Mouse (Mus musculus) hindbrain, embryonic 11.5 days (tissue): ENCODE measurements around the gene Dnajc6. TPM values are rescaled to one million over a fixed set of nuclear protein-coding genes. Genes with fewer than 3 reads are reported as not detected.

Source experiments
- ATAC-seq: fragments of 200-750 bp; cut with Nextera tagmentation; 2 replicates; pipeline ENCODE4 v1.8.0; 2017; ENCODE audit warnings: mild to moderate bottlenecking, moderate TSS enrichment, moderate library complexity; ENCODE audit not compliant: low FRiP score
- DNase-seq: peaks from one replicate; pipeline ENCODE4 v3.0.0-alpha.2; 2015; ENCODE audit warnings: low spot score
- H3K27ac ChIP-seq: fragments of 300-500 bp; sonication (generic); 2 replicates; pipeline ENCODE4 v1.5.1; 2014; ENCODE audit warnings: mild to moderate bottlenecking, low read depth, low read length
- H3K27me3 ChIP-seq: fragments of 300-500 bp; sonication (generic); 2 replicates; pipeline ENCODE4 v1.6.1; 2014; ENCODE audit warnings: mild to moderate bottlenecking, low read length, moderate library complexity, mixed read lengths; ENCODE audit not compliant: control insufficient read depth, insufficient read depth
- H3K36me3 ChIP-seq: fragments of 300-500 bp; sonication (generic); 2 replicates; pipeline ENCODE4 v1.6.1; 2014; ENCODE audit warnings: mild to moderate bottlenecking, low read length, moderate library complexity, mixed read lengths; ENCODE audit not compliant: control insufficient read depth, insufficient read depth
- H3K4me1 ChIP-seq: fragments of 300-500 bp; sonication (generic); replicated peaks from 2 replicates; pipeline ENCODE4 v1.6.1; 2014; ENCODE audit warnings: low read length, mixed read lengths; ENCODE audit not compliant: control insufficient read depth, insufficient read depth
- H3K4me2 ChIP-seq: fragments of 300-500 bp; sonication (generic); replicated peaks from 2 replicates; pipeline ENCODE4 v1.6.1; 2014; ENCODE audit warnings: mild to moderate bottlenecking, low read depth, low read length
- H3K4me3 ChIP-seq: fragments of 300-500 bp; sonication (generic); 2 replicates; pipeline ENCODE4 v1.5.1; 2014; ENCODE audit warnings: low read depth, low read length
- H3K9ac ChIP-seq: fragments of 300-500 bp; sonication (generic); 2 replicates; pipeline ENCODE4 v1.6.1; 2014; ENCODE audit warnings: low read depth, low read length
- H3K9me3 ChIP-seq: fragments of 300-500 bp; sonication (generic); 2 replicates; pipeline ENCODE4 v1.6.1; 2016; ENCODE audit warnings: low read length; ENCODE audit not compliant: control insufficient read depth
- WGBS: fragments of 180-500 bp; shearing (Covaris S2); extraction: QIAGEN DNeasy Blood & Tissue Kit; methylation state at CpG from one replicate; pipeline ENCODE4 v1.1.7; 2014; 5-methylcytosine and 5-hydroxymethylcytosine counted together
- polyA plus RNA-seq: library from polyadenylated mRNA; unstranded; fragments of >200 nt; fragmentation: Nextera tagmentation; extraction: Ambion mirVana; gene quantifications from 2 replicates; pipeline ENCODE4 v1.2.1, GENCODE M21; 2014

Gene Dnajc6
- polyA plus RNA-seq, 1 experiment from 2014 or later, result 6.0 TPM

- no peak overlapping the region for H3K27ac ChIP-seq
- DNase-seq (peak; percentile 64), ATAC-seq (no peak; the same call in none of the 2 replicates)
- WGBS, result 1% methylated on average over 28 of the region's 28 CpGs
- H3K4me3 ChIP-seq, result peak overlapping the region; percentile 62
- H3K4me2 ChIP-seq, result peak overlapping the region; percentile 96
- no peaks in the 10 kb centered on the region for H3K36me3 ChIP-seq
- peaks cover 17% of the 10 kb centered on the region for H3K27me3 ChIP-seq
- no peaks in the 10 kb centered on the region for H3K9me3 ChIP-seq
- H3K4me1 ChIP-seq, result peaks cover 3% of the 10 kb centered on the region; the same call in 1 of the 2 replicates
- H3K9ac ChIP-seq, result peak overlapping the region; percentile 47; the same call in 1 of the 2 replicates
Measured at GRCm38 (mm10) chr4:101496188-101496533, 287 bp upstream of the Dnajc6 start.

GRCm38 (mm10) chr4:101497336-101497735, 888 bp downstream of the Dnajc6 start:
- ATAC-seq (no peak), DNase-seq (peak; percentile 47)
- Histone ChIP-seq H3K9me3 (no peaks in the 10 kb centered on the region), H3K4me1 (peaks cover 3% of the 10 kb centered on the region; the same call in 1 of the 2 replicates), H3K27ac (no peak overlapping the region), H3K36me3 (no peaks in the 10 kb centered on the region), H3K4me3 (peak overlapping the region; percentile 62), H3K9ac (0 out of 2 replicates have a peak overlapping the region, but pooled peaks have one; percentile 11), H3K27me3 (peaks cover 17% of the 10 kb centered on the region), H3K4me2 (peak overlapping the region; percentile 96)
- WGBS, result 2% methylated on average over 14 of the region's 14 CpGs

- no peak overlapping the region for H3K9ac ChIP-seq
- H3K27ac ChIP-seq, result no peak overlapping the region
- 56% methylated on average over 7 of the region's 7 CpGs for WGBS
- no peak for DNase-seq
- ATAC-seq, result no peak
- no peaks in the 10 kb centered on the region for H3K27me3 ChIP-seq
- no peaks in the 10 kb centered on the region for H3K9me3 ChIP-seq
- H3K36me3 ChIP-seq, result no peaks in the 10 kb centered on the region
- H3K4me3 ChIP-seq, result no peak overlapping the region
- H3K4me2 ChIP-seq, result no peak overlapping the region
- H3K4me1 ChIP-seq, result peaks cover 2% of the 10 kb centered on the region; the same call in 1 of the 2 replicates
Measured at GRCm38 (mm10) chr4:101504470-101505007, 8.1 kb downstream of the Dnajc6 start.

- no peak for DNase-seq
- no peak for ATAC-seq
- Histone ChIP-seq H3K9ac (no peak overlapping the region), H3K36me3 (no peaks in the 10 kb centered on the region), H3K27me3 (no peaks in the 10 kb centered on the region), H3K4me1 (peaks cover 2% of the 10 kb centered on the region; the same call in 1 of the 2 replicates), H3K27ac (no peak overlapping the region), H3K4me2 (no peak overlapping the region), H3K9me3 (no peaks in the 10 kb centered on the region), H3K4me3 (no peak overlapping the region)
- 75% methylated on average over 2 of the region's 2 CpGs for whole genome bisulfite sequencing
Measured at GRCm38 (mm10) chr4:101505966-101506365, 9.5 kb downstream of the Dnajc6 start.

- Histone ChIP-seq H3K27me3 (no peaks in the 10 kb centered on the region), H3K36me3 (no peaks in the 10 kb centered on the region), H3K4me3 (no peak overlapping the region), H3K9ac (no peak overlapping the region), H3K27ac (no peak overlapping the region), H3K4me2 (no peak overlapping the region), H3K4me1 (peaks cover 2% of the 10 kb centered on the region; the same call in 1 of the 2 replicates), H3K9me3 (no peaks in the 10 kb centered on the region)
- ATAC-seq (no peak), DNase-seq (no peak)
Measured at GRCm38 (mm10) chr4:101506372-101506771, 9.9 kb downstream of the Dnajc6 start.

GRCm38 (mm10) chr4:101507571-101508422, 11.3 kb downstream of the Dnajc6 start:
- peak; percentile 82 for DNase-seq
- Histone ChIP-seq H3K36me3 (no peaks in the 10 kb centered on the region), H3K27ac (no peak overlapping the region), H3K9ac (peak overlapping the region; percentile 7; the same call in 1 of the 2 replicates), H3K9me3 (no peaks in the 10 kb centered on the region), H3K27me3 (no peaks in the 10 kb centered on the region), H3K4me1 (peaks cover 2% of the 10 kb centered on the region; the same call in 1 of the 2 replicates), H3K4me2 (peak overlapping the region; percentile 55), H3K4me3 (peak overlapping the region; percentile 41)
- ATAC-seq, result peak; percentile 41; the same call in 1 of the 2 replicates
- 10% methylated on average over 24 of the region's 24 CpGs for WGBS

- Histone ChIP-seq H3K36me3 (no peaks in the 10 kb centered on the region), H3K27ac (no peak overlapping the region), H3K4me2 (peak overlapping the region; percentile 83), H3K9ac (peak overlapping the region; percentile 47; the same call in 1 of the 2 replicates), H3K27me3 (no peaks in the 10 kb centered on the region), H3K4me3 (peak overlapping the region; percentile 37), H3K9me3 (no peaks in the 10 kb centered on the region), H3K4me1 (peaks cover 2% of the 10 kb centered on the region; the same call in 1 of the 2 replicates)
- DNase-seq (peak; percentile 34), ATAC-seq (peak; percentile 15; the same call in 1 of the 2 replicates)
- WGBS, result 5% methylated on average over 10 of the region's 10 CpGs
Measured at GRCm38 (mm10) chr4:101508431-101508830, 12.0 kb downstream of the Dnajc6 start.

GRCm38 (mm10) chr4:101508851-101509577, 12.6 kb downstream of the Dnajc6 start:
- no peak overlapping the region for H3K27ac ChIP-seq
- H3K27me3 ChIP-seq, result no peaks in the 10 kb centered on the region
- peak overlapping the region; percentile 47; the same call in 1 of the 2 replicates for H3K9ac ChIP-seq
- H3K36me3 ChIP-seq, result no peaks in the 10 kb centered on the region
- 4% methylated on average over 30 of the region's 30 CpGs for WGBS
- ATAC-seq (peak; percentile 67), DNase-seq (peak; percentile 56)
- H3K9me3 ChIP-seq, result no peaks in the 10 kb centered on the region
- H3K4me2 ChIP-seq, result peak overlapping the region; percentile 83
- H3K4me3 ChIP-seq, result peak overlapping the region; percentile 37
- peaks cover 2% of the 10 kb centered on the region; the same call in 1 of the 2 replicates for H3K4me1 ChIP-seq
